ENCODE assay signal across 22 mouse cellular contexts in the genomic region with DNA sequence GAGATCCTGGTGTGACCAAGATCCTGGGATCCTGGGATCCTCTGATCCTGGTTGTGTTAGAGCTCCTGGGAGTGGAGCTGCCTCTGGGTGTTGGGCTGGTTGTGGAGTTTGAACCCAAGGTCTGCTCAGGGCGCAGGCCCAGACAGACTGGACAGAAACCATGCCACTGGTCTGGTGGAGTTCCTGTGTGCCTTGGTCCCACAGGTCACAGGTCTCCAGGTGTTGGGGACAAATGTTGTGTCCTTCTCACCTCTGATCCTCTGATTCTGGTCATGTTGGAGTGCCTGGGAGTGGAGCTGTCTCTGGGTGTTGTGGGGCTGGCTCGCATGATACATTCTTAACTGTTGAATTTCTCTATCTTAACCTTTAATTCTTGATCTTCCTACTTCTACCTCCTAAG. TPM values are rescaled to one million over a fixed set of nuclear protein-coding genes. Genes with fewer than 3 reads are reported as not detected.
"Had no signal": no experiment of that assay in that cellular context is flagged by ENCODE, and none has a peak within 500 bp of the region (broad histone marks: within the 10 kb centered on the region; RNA-seq: fewer than 3 reads in every experiment).

No protein-coding gene starts in this region.

- H3K36me3 ChIP-seq: midbrain, embryonic 10.5 days; midbrain, embryonic 12.5 days; neural tube, embryonic 13.5 days; neural tube, embryonic 15.5 days; stomach, embryonic 15.5 days had no signal

- H3K9me3 ChIP-seq: midbrain, embryonic 10.5 days; midbrain, embryonic 12.5 days; neural tube, embryonic 13.5 days; neural tube, embryonic 15.5 days; stomach, embryonic 15.5 days had no signal

- H3K4me1 ChIP-seq: midbrain, embryonic 10.5 days; midbrain, embryonic 12.5 days; neural tube, embryonic 13.5 days; neural tube, embryonic 15.5 days; stomach, embryonic 15.5 days had no signal

- H3K9ac ChIP-seq: lung, embryonic 14.5 days; midbrain, embryonic 12.5 days; neural tube, embryonic 13.5 days; neural tube, embryonic 15.5 days; stomach, embryonic 15.5 days had no signal

- H3K27ac ChIP-seq: midbrain, embryonic 10.5 days; midbrain, embryonic 12.5 days; neural tube, embryonic 13.5 days; neural tube, embryonic 15.5 days; stomach, embryonic 15.5 days; stomach, postnatal 0 days had no signal

- H3K4me2 ChIP-seq: lung, embryonic 14.5 days; midbrain, embryonic 12.5 days; neural tube, embryonic 13.5 days; neural tube, embryonic 15.5 days; stomach, embryonic 15.5 days had no signal

- H3K27me3 ChIP-seq: midbrain, embryonic 12.5 days; neural tube, embryonic 13.5 days; neural tube, embryonic 15.5 days; stomach, embryonic 15.5 days had no signal

- DNase-seq: lung, embryonic 14.5 days; lung, postnatal 10 days; lung, postnatal 4 days; midbrain, embryonic 14.5 days; retina, postnatal 1 day; right cerebral cortex, adult 18-20 months; thymus, adult 2 months; thymus, postnatal 25 days; thymus, postnatal 4 days had no signal

- H3K4me3 ChIP-seq: midbrain, embryonic 10.5 days; midbrain, embryonic 12.5 days; myocyte; neural tube, embryonic 13.5 days; neural tube, embryonic 15.5 days; stomach, embryonic 15.5 days had no signal

- ATAC-seq: midbrain, embryonic 16.5 days had no signal

RNA-seq across cellular contexts. Expression of gene 2010003K11Rik, which starts 36.3 kb away (rescaled TPM):
- total RNA-seq: megakaryocyte, adult 5-6 weeks; megakaryocyte-erythroid progenitor cell, adult 5-6 weeks had no signal
- polyA plus RNA-seq: lung, embryonic 14.5 days; lung, embryonic 16.5 days; midbrain, embryonic 10.5 days; midbrain, embryonic 12.5 days; midbrain, embryonic 14.5 days; midbrain, embryonic 16.5 days; neural tube, embryonic 11.5 days; neural tube, embryonic 13.5 days; spleen, adult 2 months had no signal

RNA-seq across cellular contexts. Expression of gene Syt12, which starts 57.4 kb away (rescaled TPM):
- total RNA-seq: megakaryocyte, adult 5-6 weeks; megakaryocyte-erythroid progenitor cell, adult 5-6 weeks had no signal
